Mouse (Mus musculus): ENCODE measurements around the gene Hs2st1.

The Hs2st1 gene

GRCm38 (mm10) chr3:144386446-144386845 is 183.5 kb downstream of the Hs2st1 start:
- DNase-seq (ENCODE audit: low spot score) = no peak

GRCm38 (mm10) chr3:144384648-144385047 is 185.3 kb downstream of the Hs2st1 start:
- DNase-seq (ENCODE audit: low spot score) = no peak

DNA sequence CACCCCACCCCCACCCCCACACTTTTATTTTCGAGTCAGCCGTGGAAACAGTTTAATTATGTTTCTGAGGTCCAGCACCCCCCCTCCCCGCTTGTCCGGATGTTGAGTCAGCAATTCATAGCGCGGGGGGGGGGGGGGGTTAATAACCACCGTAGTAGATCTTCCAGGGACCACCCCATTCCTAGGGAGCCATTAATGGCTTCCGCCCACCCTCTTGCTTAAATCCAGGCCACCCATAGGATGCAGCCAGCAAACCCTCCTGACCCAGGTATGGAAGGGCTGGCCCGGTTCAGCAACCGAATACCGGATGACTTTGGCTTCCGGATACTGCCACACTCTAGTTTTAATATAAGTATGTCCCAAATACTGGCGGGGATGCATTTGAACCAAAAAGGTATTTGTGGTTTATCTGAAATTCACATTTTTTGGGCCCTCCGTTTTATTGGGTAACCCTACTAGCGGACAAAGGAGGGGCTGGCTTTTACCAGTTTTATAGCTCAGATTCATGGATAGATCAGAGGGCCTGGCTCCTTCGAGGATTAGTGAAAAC is 188.5 kb downstream of the Hs2st1 start:
- no peak for DNase-seq (ENCODE audit: low spot score)

DNA sequence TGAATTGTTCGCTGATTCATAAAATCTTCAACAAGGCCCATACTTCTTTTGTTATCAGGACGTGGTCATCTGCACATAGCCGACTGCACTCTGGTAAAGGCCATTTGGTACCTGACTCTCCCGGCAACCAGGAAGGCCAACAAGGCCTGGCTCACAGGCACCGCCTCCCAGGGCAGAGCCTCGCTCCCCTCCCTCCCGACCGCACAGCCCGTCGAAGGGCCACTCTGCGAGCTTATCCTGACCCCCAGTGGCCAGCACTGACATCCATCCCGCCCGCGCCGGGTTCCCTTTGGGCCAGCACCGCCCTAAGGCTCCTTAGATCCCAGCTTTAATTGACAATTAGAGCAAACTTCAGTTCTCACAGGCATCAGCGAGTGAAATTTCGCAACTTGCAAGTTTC is 189.1 kb downstream of the Hs2st1 start:
- DNase-seq (ENCODE audit: low spot score) = peak; percentile 59

- no peak for DNase-seq (ENCODE audit: low spot score)
Measured at GRCm38 (mm10) chr3:144379801-144380200, 190.2 kb downstream of the Hs2st1 start.

Data from layer of hippocampus, adult 11-12 months (tissue).